Mouse (Mus musculus): ENCODE measurements at regions not wholly inside any gene's neighbourhood (a gene's known extent, or its start where the extent isn't known, plus 50 kb on each side); places are given as distances from the start of the nearest gene placed in this dataset.
A peak's percentile ranks its signal among the peaks of the same experiment; 100 is the strongest.

- WGBS: 80% methylated on average over 3 of the region's 3 CpGs
- Histone ChIP-seq H3K4me1 (replicated peaks; ENCODE audit: control insufficient read depth, insufficient read depth, low read length) (peaks cover 13% of the 10 kb centered on the region), H3K9ac (replicated peaks; ENCODE audit: low read depth, low read length) (no peak overlapping the region), H3K27ac (ENCODE audit: low read length) (no peak overlapping the region), H3K36me3 (ENCODE audit: control insufficient read depth, insufficient read depth) (no peaks in the 10 kb centered on the region), H3K27me3 (replicated peaks; ENCODE audit: control insufficient read depth, insufficient read depth, low read length) (no peaks in the 10 kb centered on the region), H3K9me3 (ENCODE audit: control insufficient read depth, low read length) (no peaks in the 10 kb centered on the region), H3K4me3 (replicated peaks; ENCODE audit: low read length) (no peak overlapping the region), H3K4me2 (ENCODE audit: low read length) (no peak overlapping the region)
- no peak for ATAC-seq
Measured at GRCm38 (mm10) chr9:52273994-52274393, 105.6 kb upstream of the Zc3h12c start.

- no peak for ATAC-seq
- no peaks in the 10 kb centered on the region for H3K36me3 ChIP-seq (ENCODE audit: control insufficient read depth, insufficient read depth)
- H3K9ac ChIP-seq (replicated peaks; ENCODE audit: low read depth, low read length): no peak overlapping the region
- no peaks in the 10 kb centered on the region for H3K27me3 ChIP-seq (replicated peaks; ENCODE audit: control insufficient read depth, insufficient read depth, low read length)
- no peaks in the 10 kb centered on the region for H3K9me3 ChIP-seq (ENCODE audit: control insufficient read depth, low read length)
- no peak overlapping the region for H3K27ac ChIP-seq (ENCODE audit: low read length)
- H3K4me1 ChIP-seq (replicated peaks; ENCODE audit: control insufficient read depth, insufficient read depth, low read length): peaks cover 4% of the 10 kb centered on the region
- 61% methylated on average over 2 of the region's 2 CpGs for WGBS
- H3K4me2 ChIP-seq (ENCODE audit: low read length): no peak overlapping the region
- H3K4me3 ChIP-seq (replicated peaks; ENCODE audit: low read length): no peak overlapping the region
Measured at GRCm38 (mm10) chr9:52272668-52273067, 104.3 kb upstream of the Zc3h12c start.

DNA sequence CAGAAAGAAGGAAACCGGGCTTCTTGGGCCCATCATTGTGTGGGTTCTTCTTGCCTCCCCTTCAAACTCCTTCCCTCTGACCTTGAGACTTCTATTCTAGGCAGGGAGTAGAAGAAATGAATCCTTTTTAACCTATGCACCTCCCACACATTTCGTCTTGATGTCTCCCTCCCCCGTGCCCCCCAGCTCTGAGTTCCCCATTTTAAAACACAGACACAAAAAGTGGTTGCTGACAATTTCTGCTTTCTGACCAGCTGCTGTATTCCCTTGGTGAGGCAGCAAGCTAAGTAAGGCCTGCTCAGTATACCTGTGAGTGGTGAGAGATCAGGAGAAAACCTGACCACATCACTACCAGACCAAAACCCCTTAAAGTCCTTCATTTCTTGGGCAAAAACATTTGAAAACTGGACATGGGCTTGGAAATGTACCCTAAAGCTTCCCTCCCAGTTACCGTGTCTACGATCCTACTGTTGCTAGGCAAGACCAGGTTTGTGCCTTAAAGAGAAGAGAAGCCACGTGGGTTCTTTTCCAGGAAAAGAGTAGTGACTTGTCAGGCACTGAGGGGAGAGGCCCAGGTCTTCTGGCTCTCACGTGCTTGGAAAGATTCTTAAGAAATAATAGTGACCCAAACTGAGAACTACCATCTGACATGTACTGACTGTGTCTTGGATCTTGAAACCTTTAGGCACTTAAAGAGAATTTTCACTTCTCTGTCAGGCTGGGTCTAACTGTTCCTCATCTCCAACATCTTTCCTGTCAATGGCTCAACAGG, 103.2 kb upstream of the Zc3h12c start:
- Histone ChIP-seq H3K27me3 (replicated peaks; ENCODE audit: control insufficient read depth, insufficient read depth, low read length) (no peaks in the 10 kb centered on the region), H3K36me3 (ENCODE audit: control insufficient read depth, insufficient read depth) (no peaks in the 10 kb centered on the region), H3K4me2 (ENCODE audit: low read length) (no peak overlapping the region), H3K9me3 (ENCODE audit: control insufficient read depth, low read length) (no peaks in the 10 kb centered on the region), H3K9ac (replicated peaks; ENCODE audit: low read depth, low read length) (no peak overlapping the region), H3K4me3 (replicated peaks; ENCODE audit: low read length) (no peak overlapping the region), H3K27ac (ENCODE audit: low read length) (no peak overlapping the region), H3K4me1 (replicated peaks; ENCODE audit: control insufficient read depth, insufficient read depth, low read length) (no peaks in the 10 kb centered on the region)
- no peak for ATAC-seq
- 89% methylated on average over 7 of the region's 7 CpGs for WGBS

- WGBS: 97% methylated on average over 2 of the region's 2 CpGs
- no peak for ATAC-seq
- Histone ChIP-seq H3K36me3 (ENCODE audit: control insufficient read depth, insufficient read depth) (no peaks in the 10 kb centered on the region), H3K27ac (ENCODE audit: low read length) (no peak overlapping the region), H3K27me3 (replicated peaks; ENCODE audit: control insufficient read depth, insufficient read depth, low read length) (no peaks in the 10 kb centered on the region), H3K4me2 (ENCODE audit: low read length) (no peak overlapping the region), H3K9ac (replicated peaks; ENCODE audit: low read depth, low read length) (no peak overlapping the region), H3K4me1 (replicated peaks; ENCODE audit: control insufficient read depth, insufficient read depth, low read length) (no peaks in the 10 kb centered on the region), H3K9me3 (ENCODE audit: control insufficient read depth, low read length) (no peaks in the 10 kb centered on the region), H3K4me3 (replicated peaks; ENCODE audit: low read length) (no peak overlapping the region)
Measured at GRCm38 (mm10) chr9:52261538-52261937, 93.2 kb upstream of the Zc3h12c start.

GRCm38 (mm10) chr9:52259459-52259858, 91.1 kb upstream of the Zc3h12c start:
- Histone ChIP-seq H3K4me1 (replicated peaks; ENCODE audit: control insufficient read depth, insufficient read depth, low read length) (no peaks in the 10 kb centered on the region; the same call in 1 of the 2 replicates), H3K9ac (replicated peaks; ENCODE audit: low read depth, low read length) (no peak overlapping the region), H3K9me3 (ENCODE audit: control insufficient read depth, low read length) (no peaks in the 10 kb centered on the region), H3K27ac (ENCODE audit: low read length) (no peak overlapping the region), H3K4me3 (replicated peaks; ENCODE audit: low read length) (no peak overlapping the region), H3K4me2 (ENCODE audit: low read length) (no peak overlapping the region), H3K36me3 (ENCODE audit: control insufficient read depth, insufficient read depth) (no peaks in the 10 kb centered on the region), H3K27me3 (replicated peaks; ENCODE audit: control insufficient read depth, insufficient read depth, low read length) (no peaks in the 10 kb centered on the region)
- no peak for ATAC-seq
- WGBS: 60% methylated on average over 9 of the region's 9 CpGs

DNA sequence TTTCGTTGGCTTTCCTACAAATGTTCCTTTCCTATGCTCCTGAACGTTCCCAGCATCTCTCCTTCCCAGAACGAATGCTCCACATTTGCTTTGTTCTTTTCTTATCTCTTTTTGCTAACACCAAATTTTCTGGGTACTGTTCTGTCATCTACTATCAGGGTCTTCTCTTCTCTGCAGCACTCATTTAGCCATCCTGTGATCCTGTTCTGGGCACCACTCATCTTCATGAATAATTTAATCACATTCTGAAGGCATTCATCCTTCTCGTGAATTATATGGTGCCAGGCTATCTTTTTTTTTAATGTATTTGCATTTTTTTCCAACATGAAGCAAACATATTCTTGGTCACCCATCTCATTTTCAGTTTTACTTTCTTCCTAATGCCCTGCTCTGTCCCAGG, 87.3 kb upstream of the Zc3h12c start:
- H3K9ac ChIP-seq (replicated peaks; ENCODE audit: low read depth, low read length): no peak overlapping the region
- H3K36me3 ChIP-seq (ENCODE audit: control insufficient read depth, insufficient read depth): no peaks in the 10 kb centered on the region
- H3K4me3 ChIP-seq (replicated peaks; ENCODE audit: low read length): no peak overlapping the region
- ATAC-seq: peak; percentile 64; the same call in 1 of the 2 replicates
- no peaks in the 10 kb centered on the region; the same call in 1 of the 2 replicates for H3K4me1 ChIP-seq (replicated peaks; ENCODE audit: control insufficient read depth, insufficient read depth, low read length)
- H3K4me2 ChIP-seq (ENCODE audit: low read length): no peak overlapping the region
- whole genome bisulfite sequencing: 67% methylated on average over 4 of the region's 4 CpGs
- H3K9me3 ChIP-seq (ENCODE audit: control insufficient read depth, low read length): no peaks in the 10 kb centered on the region
- no peaks in the 10 kb centered on the region for H3K27me3 ChIP-seq (replicated peaks; ENCODE audit: control insufficient read depth, insufficient read depth, low read length)
- no peak overlapping the region for H3K27ac ChIP-seq (ENCODE audit: low read length)

GRCm38 (mm10) chr9:52254475-52254874, 86.1 kb upstream of the Zc3h12c start:
- H3K4me1 ChIP-seq (replicated peaks; ENCODE audit: control insufficient read depth, insufficient read depth, low read length): no peaks in the 10 kb centered on the region; the same call in 1 of the 2 replicates
- no peak for ATAC-seq
- 63% methylated on average over 6 of the region's 6 CpGs for WGBS

GRCm38 (mm10) chr9:52251455-52251854, 83.1 kb upstream of the Zc3h12c start:
- Histone ChIP-seq H3K4me2 (ENCODE audit: low read length) (no peak overlapping the region), H3K27ac (ENCODE audit: low read length) (no peak overlapping the region), H3K9ac (replicated peaks; ENCODE audit: low read depth, low read length) (no peak overlapping the region), H3K9me3 (ENCODE audit: control insufficient read depth, low read length) (no peaks in the 10 kb centered on the region), H3K4me1 (replicated peaks; ENCODE audit: control insufficient read depth, insufficient read depth, low read length) (no peaks in the 10 kb centered on the region; the same call in 1 of the 2 replicates), H3K36me3 (ENCODE audit: control insufficient read depth, insufficient read depth) (no peaks in the 10 kb centered on the region), H3K27me3 (replicated peaks; ENCODE audit: control insufficient read depth, insufficient read depth, low read length) (no peaks in the 10 kb centered on the region), H3K4me3 (replicated peaks; ENCODE audit: low read length) (no peak overlapping the region)
- WGBS: 93% methylated on average over 5 of the region's 5 CpGs
- no peak for ATAC-seq

More at GRCm38 (mm10) chr9:52254475-52254874, 86.1 kb upstream of the Zc3h12c start:
- Histone ChIP-seq H3K9me3 (ENCODE audit: control insufficient read depth, low read length) (no peaks in the 10 kb centered on the region), H3K27ac (ENCODE audit: low read length) (no peak overlapping the region), H3K9ac (replicated peaks; ENCODE audit: low read depth, low read length) (no peak overlapping the region), H3K27me3 (replicated peaks; ENCODE audit: control insufficient read depth, insufficient read depth, low read length) (no peaks in the 10 kb centered on the region), H3K4me2 (ENCODE audit: low read length) (no peak overlapping the region), H3K36me3 (ENCODE audit: control insufficient read depth, insufficient read depth) (no peaks in the 10 kb centered on the region), H3K4me3 (replicated peaks; ENCODE audit: low read length) (no peak overlapping the region)

GRCm38 (mm10) chr9:52246712-52247111, 78.3 kb upstream of the Zc3h12c start:
- H3K9ac ChIP-seq (replicated peaks; ENCODE audit: low read depth, low read length): no peak overlapping the region
- H3K4me1 ChIP-seq (replicated peaks; ENCODE audit: control insufficient read depth, insufficient read depth, low read length): no peaks in the 10 kb centered on the region
- H3K4me2 ChIP-seq (ENCODE audit: low read length): no peak overlapping the region
- no peak for ATAC-seq
- 93% methylated on average over 1 of the region's 1 CpGs for WGBS
- H3K9me3 ChIP-seq (ENCODE audit: control insufficient read depth, low read length): no peaks in the 10 kb centered on the region
- no peak overlapping the region for H3K27ac ChIP-seq (ENCODE audit: low read length)
- no peaks in the 10 kb centered on the region for H3K36me3 ChIP-seq (ENCODE audit: control insufficient read depth, insufficient read depth)
- no peak overlapping the region for H3K4me3 ChIP-seq (replicated peaks; ENCODE audit: low read length)
- no peaks in the 10 kb centered on the region for H3K27me3 ChIP-seq (replicated peaks; ENCODE audit: control insufficient read depth, insufficient read depth, low read length)
